9 mouse cellular contexts compared by ENCODE assay signal in genomic region chr16:93292181-93292834, GRCm38 (mm10).
DNase-seq lines count a peak whose midpoint lies in the region; ATAC-seq lines count a peak whose summit lies in the region.
"Had no signal": no experiment of that assay in that cellular context is flagged by ENCODE, and none has a peak within 500 bp of the region (broad histone marks: within the 10 kb centered on the region; RNA-seq: fewer than 3 reads in every experiment).

No protein-coding gene starts in this region.

- H3K9ac ChIP-seq in forebrain, embryonic 12.5 days, result no peak overlapping the region
- no peak overlapping the region for H3K9ac ChIP-seq in forebrain, embryonic 14.5 days (ENCODE audit: low read length)
- H3K9ac ChIP-seq in intestine, embryonic 15.5 days, result no peak overlapping the region
- H3K9ac ChIP-seq in neural tube, embryonic 11.5 days (ENCODE audit: low read length), result no peak overlapping the region

- peak overlapping the region; percentile 34 for H3K4me2 ChIP-seq in forebrain, embryonic 12.5 days
- H3K4me2 ChIP-seq in forebrain, embryonic 14.5 days (ENCODE audit: low read length), result no peak overlapping the region
- peak overlapping the region; percentile 43 for H3K4me2 ChIP-seq in intestine, embryonic 15.5 days (replicated peaks)
- no peak overlapping the region for H3K4me2 ChIP-seq in neural tube, embryonic 11.5 days (ENCODE audit: low read depth)

- no peaks in the 10 kb centered on the region for H3K9me3 ChIP-seq in forebrain, embryonic 12.5 days
- H3K9me3 ChIP-seq in forebrain, embryonic 14.5 days (replicated peaks; ENCODE audit: control insufficient read depth, low read length), result no peaks in the 10 kb centered on the region
- H3K9me3 ChIP-seq in intestine, embryonic 15.5 days, result no peaks in the 10 kb centered on the region
- H3K9me3 ChIP-seq in neural tube, embryonic 11.5 days (ENCODE audit: control insufficient read depth, low read length), result no peaks in the 10 kb centered on the region
- H3K9me3 ChIP-seq: megakaryocyte, embryonic 14.5 days had no signal

- peaks cover 14% of the 10 kb centered on the region for H3K4me1 ChIP-seq in forebrain, embryonic 12.5 days
- H3K4me1 ChIP-seq in forebrain, embryonic 14.5 days (ENCODE audit: control insufficient read depth, insufficient read depth, low read length), result no peaks in the 10 kb centered on the region
- 0 out of 2 replicates have a peak, but pooled peaks cover 7% of the 10 kb centered on the region for H3K4me1 ChIP-seq in intestine, embryonic 15.5 days (replicated peaks)
- 0 out of 2 replicates have a peak, but pooled peaks cover 4% of the 10 kb centered on the region for H3K4me1 ChIP-seq in neural tube, embryonic 11.5 days (ENCODE audit: control insufficient read depth, insufficient read depth, low read length)

- H3K27ac ChIP-seq in forebrain, embryonic 12.5 days, result no peak overlapping the region
- no peak overlapping the region for H3K27ac ChIP-seq in forebrain, embryonic 14.5 days (ENCODE audit: low read depth, low read length)
- H3K27ac ChIP-seq in intestine, embryonic 15.5 days, result no peak overlapping the region
- H3K27ac ChIP-seq in neural tube, embryonic 11.5 days (ENCODE audit: low read depth, low read length), result no peak overlapping the region

- no peak overlapping the region for H3K4me3 ChIP-seq in forebrain, embryonic 12.5 days (replicated peaks)
- no peak overlapping the region for H3K4me3 ChIP-seq in forebrain, embryonic 14.5 days (ENCODE audit: low read depth, low read length)
- H3K4me3 ChIP-seq in intestine, embryonic 15.5 days (replicated peaks), result no peak overlapping the region; the same call in 1 of the 2 replicates
- no peak overlapping the region for H3K4me3 ChIP-seq in neural tube, embryonic 11.5 days (ENCODE audit: low read depth, low read length)

- H3K27me3 ChIP-seq in forebrain, embryonic 12.5 days, result peaks cover 24% of the 10 kb centered on the region
- H3K27me3 ChIP-seq in forebrain, embryonic 14.5 days (replicated peaks; ENCODE audit: control insufficient read depth, insufficient read depth, low read length), result 0 out of 2 replicates have a peak, but pooled peaks cover 4% of the 10 kb centered on the region
- H3K27me3 ChIP-seq in intestine, embryonic 15.5 days (replicated peaks), result no peaks in the 10 kb centered on the region
- peaks cover 12% of the 10 kb centered on the region; the same call in 1 of the 2 replicates for H3K27me3 ChIP-seq in neural tube, embryonic 11.5 days (ENCODE audit: control insufficient read depth, insufficient read depth, low read length)

- DNase-seq in forebrain, embryonic 14.5 days (ENCODE audit: low spot score), result no peak
- DNase-seq in neural tube, embryonic 11.5 days (ENCODE audit: low spot score), result peak; percentile 35
- DNase-seq in cerebellum, adult 8-10 months, result no peak
- DNase-seq in ovary, adult 18-20 months (ENCODE audit: low spot score), result no peak
- DNase-seq in MN1 (ENCODE audit: low spot score), result no peak

- ATAC-seq in forebrain, embryonic 12.5 days (ENCODE audit: low FRiP score), result no peak
- no peak for ATAC-seq in forebrain, embryonic 14.5 days
- ATAC-seq in CD4-positive, CD25-positive, alpha-beta regulatory T cell, adult 4 months, result peak; percentile 65
- ATAC-seq in intestine, embryonic 15.5 days, result peak; percentile 79
- peak; percentile 71 for ATAC-seq in neural tube, embryonic 11.5 days (ENCODE audit: insufficient read depth, low FRiP score, low TSS enrichment)

- WGBS in forebrain, embryonic 12.5 days, result 21% methylated on average over 14 of the region's 14 CpGs
- 6% methylated on average over 14 of the region's 14 CpGs for WGBS in forebrain, embryonic 14.5 days
- WGBS in intestine, embryonic 15.5 days, result 32% methylated on average over 14 of the region's 14 CpGs
- WGBS in neural tube, embryonic 11.5 days, result 21% methylated on average over 14 of the region's 14 CpGs

- H3K36me3 ChIP-seq in forebrain, embryonic 12.5 days (replicated peaks), result no peaks in the 10 kb centered on the region
- no peaks in the 10 kb centered on the region for H3K36me3 ChIP-seq in forebrain, embryonic 14.5 days (ENCODE audit: control insufficient read depth, insufficient read depth, low read length)
- no peaks in the 10 kb centered on the region for H3K36me3 ChIP-seq in intestine, embryonic 15.5 days
- no peaks in the 10 kb centered on the region for H3K36me3 ChIP-seq in neural tube, embryonic 11.5 days (ENCODE audit: control insufficient read depth, insufficient read depth, low read length)

Comparison
In these comparisons a context has a peak if more than half of its experiments do, and no peak if none do; other contexts are left out.
1. H3K4me2 ChIP-seq: peak in forebrain, embryonic 12.5 days (single experiment) and intestine, embryonic 15.5 days (single experiment); none in forebrain, embryonic 14.5 days (single experiment) and neural tube, embryonic 11.5 days (single experiment).
2. ATAC-seq: peak in CD4-positive, CD25-positive, alpha-beta regulatory T cell, adult 4 months (single experiment), intestine, embryonic 15.5 days (single experiment) and neural tube, embryonic 11.5 days (single experiment); none in forebrain, embryonic 12.5 days (single experiment) and forebrain, embryonic 14.5 days (single experiment).